Mouse (Mus musculus) MEL (cell line): Measurements from ENCODE around the gene Fbrsl1. TPM values are rescaled to one million over a fixed set of nuclear protein-coding genes. Genes with fewer than 3 reads are reported as not detected.

Source experiments
- DNase-seq: peaks from one replicate; pipeline ENCODE4 v3.0.0; 2011; ENCODE audit warnings: low read depth, low spot score
- H3K27ac ChIP-seq: 2 replicates; pipeline ENCODE4 v1.5.1; 2012; ENCODE audit warnings: low read depth, mild to moderate bottlenecking, control low read depth, low read length, moderate library complexity; ENCODE audit not compliant: control insufficient read depth
- H3K27me3 ChIP-seq, 2 experiments: fragments of 150-350 bp in 1 of 2; sonication (generic) in 1 of 2; 2 replicates each; pipeline ENCODE4 v1.6.1; 2012; ENCODE audit warnings: low read length in 2 of 2, mild to moderate bottlenecking in 2 of 2, improper control_type of control experiment in 1 of 2, moderate library complexity in 1 of 2; ENCODE audit not compliant: insufficient read depth in 2 of 2, control insufficient read depth in 1 of 2
- H3K36me3 ChIP-seq, 2 experiments: 2 replicates each; pipeline ENCODE4 v1.6.1; 2012 to 2014; ENCODE audit warnings: low read length in 2 of 2, improper control_type of control experiment in 1 of 2, inconsistent platforms in 1 of 2, mild to moderate bottlenecking in 1 of 2; ENCODE audit not compliant: insufficient read depth in 2 of 2, control insufficient read depth in 1 of 2
- H3K4me1 ChIP-seq, 2 experiments: fragments of 150-350 bp in 1 of 2; sonication (generic) in 1 of 2; 2 replicates each; pipeline ENCODE4 v1.6.1; 2012; ENCODE audit warnings: low read length in 2 of 2, improper control_type of control experiment in 1 of 2, mild to moderate bottlenecking in 1 of 2; ENCODE audit not compliant: insufficient read depth in 2 of 2, control insufficient read depth in 1 of 2
- H3K4me3 ChIP-seq, 2 experiments: fragments of 150-350 bp in 1 of 2; sonication (generic) in 1 of 2; 2 replicates each; pipeline ENCODE4 v1.5.1; 2012; ENCODE audit warnings: low read depth in 2 of 2, low read length in 2 of 2, mild to moderate bottlenecking in 2 of 2, moderate library complexity in 2 of 2, control low read depth in 1 of 2, improper control_type of control experiment in 1 of 2; ENCODE audit not compliant: control insufficient read depth in 1 of 2, insufficient read depth in 1 of 2
- H3K79me2 ChIP-seq: 2 replicates; pipeline ENCODE4 v1.6.1; 2012; ENCODE audit warnings: mild to moderate bottlenecking, low read length, moderate library complexity; ENCODE audit not compliant: control insufficient read depth, poor library complexity, insufficient read depth
- H3K9ac ChIP-seq: 2 replicates; pipeline ENCODE4 v1.6.1; 2012; ENCODE audit warnings: low read depth, mild to moderate bottlenecking, control low read depth, low read length, moderate library complexity; ENCODE audit not compliant: control insufficient read depth, poor library complexity, severe bottlenecking
- H3K9me3 ChIP-seq: fragments of 150-350 bp; sonication (generic); replicated peaks from 2 replicates; pipeline ENCODE4 v1.6.1; 2012; ENCODE audit warnings: mild to moderate bottlenecking, low read length, improper control_type of control experiment, moderate library complexity; ENCODE audit not compliant: insufficient read depth
- BHLHE40 ChIP-seq: IDR thresholded peaks from 2 replicates; pipeline ENCODE4 v1.6.1; 2012; ENCODE audit warnings: low read depth, mild to moderate bottlenecking, inconsistent platforms, low read length, improper control_type of control experiment, borderline replicate concordance
- CHD1 ChIP-seq: IDR thresholded peaks from 2 replicates; pipeline ENCODE4 v1.6.1; 2012; ENCODE audit warnings: low read depth, mild to moderate bottlenecking, inconsistent platforms, low read length, improper control_type of control experiment
- ELF1 ChIP-seq: IDR thresholded peaks from 2 replicates; pipeline ENCODE4 v1.6.1; 2014; ENCODE audit warnings: low read depth, mild to moderate bottlenecking, inconsistent platforms, low read length, improper control_type of control experiment, moderate library complexity
- GATA1 ChIP-seq: IDR thresholded peaks from 2 replicates; pipeline ENCODE4 v1.6.1; 2011; ENCODE audit warnings: low read depth, low read length, improper control_type of control experiment
- MAX ChIP-seq: IDR thresholded peaks from 2 replicates; pipeline ENCODE4 v1.6.1; 2011; ENCODE audit warnings: low read length, improper control_type of control experiment
- MAZ ChIP-seq: IDR thresholded peaks from 2 replicates; pipeline ENCODE4 v1.6.1; 2012; ENCODE audit warnings: low read depth, mild to moderate bottlenecking, inconsistent platforms, low read length, improper control_type of control experiment
- MXI1 ChIP-seq: IDR thresholded peaks from 2 replicates; pipeline ENCODE4 v1.6.1; 2011; ENCODE audit warnings: mild to moderate bottlenecking, low read depth, low read length, improper control_type of control experiment
- MYB ChIP-seq: IDR thresholded peaks from 2 replicates; pipeline ENCODE4 v1.6.1; 2011; ENCODE audit warnings: mild to moderate bottlenecking, low read depth, low read length, improper control_type of control experiment
- MYC ChIP-seq: IDR thresholded peaks from 2 replicates; pipeline ENCODE4 v1.6.1; 2011; ENCODE audit warnings: low read depth, mild to moderate bottlenecking, low read length, improper control_type of control experiment, moderate library complexity
- NELFE ChIP-seq: IDR thresholded peaks from 2 replicates; pipeline ENCODE4 v1.6.1; 2011; ENCODE audit warnings: low read depth, low read length, improper control_type of control experiment
- NRF1 ChIP-seq: IDR thresholded peaks from 2 replicates; pipeline ENCODE4 v1.6.1; 2014; ENCODE audit warnings: low read depth, mild to moderate bottlenecking, inconsistent platforms, low read length, improper control_type of control experiment, moderate library complexity; ENCODE audit not compliant: poor library complexity, insufficient read depth, severe bottlenecking
- TBP ChIP-seq: IDR thresholded peaks from 2 replicates; pipeline ENCODE4 v1.8.0; 2011; ENCODE audit warnings: low read depth, low read length, improper control_type of control experiment
- USF1 ChIP-seq: IDR thresholded peaks from 2 replicates; pipeline ENCODE4 v1.6.1; 2014; ENCODE audit warnings: low read depth, mild to moderate bottlenecking, inconsistent platforms, low read length, improper control_type of control experiment, moderate library complexity
- ZMIZ1 ChIP-seq: IDR thresholded peaks from 2 replicates; pipeline ENCODE4 v1.6.1; 2012; ENCODE audit warnings: low read depth, mild to moderate bottlenecking, inconsistent platforms, low read length, improper control_type of control experiment, moderate library complexity
- polyA plus RNA-seq, 2 experiments: library from polyadenylated mRNA; stranded (reverse) in 1 of 2; unstranded in 1 of 2; fragments of >175 nt in 1 of 2; fragments of >200 nt in 1 of 2; gene quantifications; 2 replicates each; pipeline versions ENCODE4 v1.2.1 to v1.2.4; 2012; ENCODE audit warnings: low replicate concordance in 2 of 2, low read depth in 1 of 2; ENCODE audit not compliant: insufficient read length in 2 of 2, insufficient read depth in 1 of 2, missing spikeins in 1 of 2
- total RNA-seq: library from RNA; depleted of rRNA; stranded (reverse); fragments of 300-350 nt; gene quantifications from 2 replicates; pipeline ENCODE4 v1.2.3, GENCODE M21; 2012

Fbrsl1 gene
- total and polyA plus RNA-seq, 3 experiments, result 12.7 to 56.1 TPM; not detected in 1

- no peaks in the 10 kb centered on the region for H3K4me1 ChIP-seq
- H3K36me3 ChIP-seq, result no peaks in the 10 kb centered on the region
- no peak overlapping the region for H3K9ac ChIP-seq
- no peaks in the 10 kb centered on the region for H3K79me2 ChIP-seq
- H3K9me3 ChIP-seq, result no peaks in the 10 kb centered on the region
- no peak overlapping the region for H3K4me3 ChIP-seq
- H3K27ac ChIP-seq, result no peak overlapping the region
- H3K27me3 ChIP-seq, result no peaks in the 10 kb centered on the region
- DNase-seq, result no peak
- peak; percentile 88 for TF ChIP-seq TBP
- TF ChIP-seq GATA1, result no peak
- TF ChIP-seq MAX, result no peak
- TF ChIP-seq ELF1, result no peak
- no peak for TF ChIP-seq ZMIZ1
Measured at GRCm38 (mm10) chr5:110345553-110345952, 102.8 kb downstream of the Fbrsl1 start.

DNA sequence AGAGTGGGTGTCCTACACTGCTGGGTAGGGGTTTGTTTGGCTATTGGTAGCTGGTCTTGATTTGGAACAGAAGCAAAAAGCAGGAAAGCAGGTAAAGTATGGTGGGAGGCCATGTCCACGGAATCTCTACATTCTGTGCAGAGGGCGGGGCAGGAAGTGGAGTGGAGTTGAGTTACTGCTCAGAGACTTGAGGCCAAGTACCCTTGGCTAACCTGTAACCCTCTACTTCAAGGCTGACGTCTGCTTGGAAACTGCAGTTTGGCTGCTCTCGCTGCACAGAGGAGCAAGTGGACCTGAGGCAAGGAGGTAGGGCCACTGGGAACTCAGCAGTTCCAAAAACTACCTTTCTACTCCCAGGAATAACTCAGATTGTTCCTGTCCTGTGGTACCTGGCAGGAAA lies 103.8 kb downstream of the Fbrsl1 start, which contains the start of gene Lrcol1:
Lrcol1 (plus strand) TSS at position 207 of the 400 bp plus-strand sequence.
- H3K4me3 ChIP-seq, result no peak within 1 kb of the TSS
- no peak within 1 kb of the TSS for H3K9ac ChIP-seq
- H3K27ac ChIP-seq, result no peak within 1 kb of the TSS
- no peak for DNase-seq
- no peaks in the 10 kb centered on the region for H3K79me2 ChIP-seq
- no peaks in the 10 kb centered on the region for H3K27me3 ChIP-seq
- no peaks in the 10 kb centered on the region for H3K4me1 ChIP-seq
- H3K9me3 ChIP-seq, result no peaks in the 10 kb centered on the region
- no peaks in the 10 kb centered on the region for H3K36me3 ChIP-seq
- TF ChIP-seq BHLHE40 (no peak), TBP (no peak), MAZ (no peak), MXI1 (no peak), NRF1 (no peak), MYB (no peak), NELFE (no peak)
- TF ChIP-seq, all 39 proteins: peak for 0

GRCm38 (mm10) chr5:110342648-110343284 lies 105.5 kb downstream of the Fbrsl1 start, which contains the start of gene P2rx2:
P2rx2 (minus strand) TSS chr5:110343212.
- no peak within 1 kb of the TSS for H3K4me3 ChIP-seq

More at GRCm38 (mm10) chr5:110342648-110343284, 105.5 kb downstream of the Fbrsl1 start, which contains the start of gene P2rx2:
- Histone ChIP-seq H3K27me3 (no peaks in the 10 kb centered on the region), H3K4me1 (0 out of 4 replicates have a peak, but pooled peaks cover 0 to 2% of the 10 kb centered on the region in 2 experiments), H3K9me3 (no peaks in the 10 kb centered on the region), H3K27ac (no peak within 1 kb of the TSS), H3K79me2 (no peaks in the 10 kb centered on the region), H3K9ac (no peak within 1 kb of the TSS), H3K36me3 (peaks cover 0 to 1% of the 10 kb centered on the region in 2 experiments; a peak in 2 of 4 replicates)
- DNase-seq, result no peak
- no peak for TF ChIP-seq USF1
- TF ChIP-seq CHD1, result no peak
- TF ChIP-seq MYC, result no peak
- TF ChIP-seq NELFE, result no peak
- TF ChIP-seq GATA1, result no peak
